Mouse (Mus musculus) heart, adult 2 months (tissue): ENCODE measurements at regions not wholly inside any gene's neighbourhood (a gene's known extent, or its start where the extent isn't known, plus 50 kb on each side); places are given as distances from the start of the nearest gene placed in this dataset.

ENCODE experiments used
- CTCF ChIP-seq: fragments of 200-600 bp; IDR thresholded peaks from 2 replicates; pipeline ENCODE4 v1.8.1; 2022; ENCODE audit warnings: antibody characterized with exemption, mild to moderate bottlenecking, moderate library complexity
- EP300 ChIP-seq: fragments of 200-500 bp; IDR thresholded peaks from 2 replicates; pipeline ENCODE4 v1.6.1; 2011; ENCODE audit warnings: low read depth, low read length, control low read depth; ENCODE audit not compliant: insufficient read depth
- POLR2A ChIP-seq: fragments of 200-500 bp; IDR thresholded peaks from 2 replicates; pipeline ENCODE4 v1.6.1; 2011; ENCODE audit warnings: mild to moderate bottlenecking, low read depth, low read length, control low read depth; ENCODE audit not compliant: insufficient read depth

DNA sequence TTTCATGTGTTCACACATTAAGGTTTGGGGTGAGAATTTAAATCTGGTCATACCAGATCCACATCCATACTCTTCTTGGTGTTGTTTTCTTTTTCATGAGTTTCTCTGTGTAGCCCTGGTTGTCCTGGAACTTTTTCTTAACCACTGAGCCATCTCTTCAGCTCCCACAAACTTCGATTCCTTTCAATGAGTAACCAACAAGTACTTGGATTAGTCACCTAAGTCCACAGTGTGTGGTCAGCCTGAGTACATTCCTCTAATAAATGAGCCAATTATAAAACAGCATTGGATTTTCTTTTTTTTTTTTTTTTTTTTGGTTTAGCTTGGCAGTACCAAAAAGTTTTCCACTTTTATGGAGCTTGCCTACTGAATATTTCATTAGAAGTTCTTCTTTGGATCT lies 245.3 kb upstream of the Slc24a2 start:
- no peak for TF ChIP-seq EP300
- TF ChIP-seq POLR2A: no peak
- TF ChIP-seq CTCF: no peak
